Mouse (Mus musculus) Muller cell, postnatal 12 days (primary cell): ENCODE data around the gene Notch1.

Experiments
- DNase-seq: peaks from one replicate; pipeline ENCODE4 v3.0.0-alpha.2; 2015; ENCODE audit errors: inconsistent ontology term

The Notch1 gene

GRCm38 (mm10) chr2:26446671-26447070 lies 69.8 kb downstream of the Notch1 start:
- no peak for DNase-seq

- DNase-seq: peak; percentile 97
These were observed 70.6 kb downstream of the Notch1 start for GRCm38 (mm10) chr2:26445666-26446445.

- DNase-seq: peak; percentile 100
These were observed 71.4 kb downstream of the Notch1 start, which contains the start of gene Sec16a for GRCm38 (mm10) chr2:26444946-26445665. Gene Sec16a (minus strand): TSS chr2:26445216.

- no peak for DNase-seq
These were observed 72.1 kb downstream of the Notch1 start for GRCm38 (mm10) chr2:26444368-26444767.

GRCm38 (mm10) chr2:26443876-26444275 lies 72.6 kb downstream of the Notch1 start:
- no peak for DNase-seq

GRCm38 (mm10) chr2:26442843-26443242 lies 73.6 kb downstream of the Notch1 start:
- DNase-seq: no peak

GRCm38 (mm10) chr2:26441688-26442087 lies 74.8 kb downstream of the Notch1 start:
- DNase-seq: no peak

- DNase-seq: no peak
These were observed 75.2 kb downstream of the Notch1 start for GRCm38 (mm10) chr2:26441261-26441660.

- no peak for DNase-seq
These were observed 76.8 kb downstream of the Notch1 start for GRCm38 (mm10) chr2:26439671-26440070.

- no peak for DNase-seq
These were observed 78.1 kb downstream of the Notch1 start for GRCm38 (mm10) chr2:26438373-26438772.

GRCm38 (mm10) chr2:26437221-26437620 lies 79.2 kb downstream of the Notch1 start:
- no peak for DNase-seq

GRCm38 (mm10) chr2:26434791-26435572 lies 81.5 kb downstream of the Notch1 start:
- DNase-seq: no peak

- no peak for DNase-seq
These were observed 86.6 kb downstream of the Notch1 start for GRCm38 (mm10) chr2:26429851-26430250.

GRCm38 (mm10) chr2:26424541-26424940 lies 91.9 kb downstream of the Notch1 start:
- DNase-seq: no peak

- DNase-seq: no peak
These were observed 93.4 kb downstream of the Notch1 start for GRCm38 (mm10) chr2:26423086-26423485.

GRCm38 (mm10) chr2:26421969-26422368 lies 94.5 kb downstream of the Notch1 start:
- no peak for DNase-seq

GRCm38 (mm10) chr2:26418120-26418519 lies 98.3 kb downstream of the Notch1 start:
- peak; percentile 90 for DNase-seq

GRCm38 (mm10) chr2:26417066-26417465 lies 99.4 kb downstream of the Notch1 start:
- no peak for DNase-seq

GRCm38 (mm10) chr2:26410931-26411411 lies 105.5 kb downstream of the Notch1 start:
- peak; percentile 86 for DNase-seq

- DNase-seq: peak; percentile 73
These were observed 106.4 kb downstream of the Notch1 start for GRCm38 (mm10) chr2:26410091-26410490.

GRCm38 (mm10) chr2:26409362-26409761 lies 107.1 kb downstream of the Notch1 start:
- DNase-seq: no peak
